Mouse (Mus musculus) liver, embryonic 12.5 days (tissue): ENCODE data around the gene Fbf1. TPM values are rescaled to one million over a fixed set of nuclear protein-coding genes. Genes with fewer than 3 reads are reported as not detected.
A peak's percentile ranks its signal among the peaks of the same experiment; 100 is the strongest.

ENCODE experiments used
- ATAC-seq: fragments of 200-750 bp; cut with Nextera tagmentation; 2 replicates; pipeline ENCODE4 v1.8.0; 2017; ENCODE audit warnings: moderate number of reproducible peaks, mild to moderate bottlenecking, moderate library complexity
- H3K27ac ChIP-seq: fragments of 300-500 bp; sonication (generic); 2 replicates; pipeline ENCODE4 v1.5.1; 2016; ENCODE audit warnings: mild to moderate bottlenecking
- H3K27me3 ChIP-seq: fragments of 300-500 bp; sonication (generic); replicated peaks from 2 replicates; pipeline ENCODE4 v1.6.1; 2016; ENCODE audit warnings: mild to moderate bottlenecking, moderate library complexity
- H3K36me3 ChIP-seq: fragments of 300-500 bp; sonication (generic); 2 replicates; pipeline ENCODE4 v1.6.1; 2016; ENCODE audit warnings: mild to moderate bottlenecking, moderate library complexity
- H3K4me1 ChIP-seq: fragments of 300-500 bp; sonication (generic); 2 replicates; pipeline ENCODE4 v1.6.1; 2016
- H3K4me2 ChIP-seq: fragments of 300-500 bp; sonication (generic); 2 replicates; pipeline ENCODE4 v1.6.1; 2016; ENCODE audit warnings: mild to moderate bottlenecking, moderate library complexity
- H3K4me3 ChIP-seq: fragments of 300-500 bp; sonication (generic); 2 replicates; pipeline ENCODE4 v1.5.1; 2016; ENCODE audit warnings: mild to moderate bottlenecking, moderate library complexity
- H3K9ac ChIP-seq: fragments of 300-500 bp; sonication (generic); 2 replicates; pipeline ENCODE4 v1.6.1; 2016; ENCODE audit warnings: mild to moderate bottlenecking, moderate library complexity
- H3K9me3 ChIP-seq: fragments of 300-500 bp; sonication (generic); replicated peaks from 2 replicates; pipeline ENCODE4 v1.6.1; 2016; ENCODE audit warnings: mild to moderate bottlenecking, moderate library complexity
- WGBS: fragments of 180-500 bp; shearing (Covaris S2); methylation state at CpG from one replicate; pipeline ENCODE4 v1.1.7; 2016; ENCODE audit not compliant: insufficient replicate concordance; 5-methylcytosine and 5-hydroxymethylcytosine counted together
- polyA plus RNA-seq: library from polyadenylated mRNA; unstranded; fragments of >200 nt; fragmentation: Nextera tagmentation; extraction: Ambion mirVana; gene quantifications from 2 replicates; pipeline ENCODE4 v1.2.1, GENCODE M21; 2016

Gene Fbf1
- 14.3 and 15.0 TPM in 2 replicates for polyA plus RNA-seq

GRCm38 (mm10) chr11:116167884-116168439, at the start of gene Fbf1:
Fbf1 (minus strand) TSS chr11:116168166.
- H3K4me2 ChIP-seq = peak within 1 kb of the TSS; percentile 79
- no peaks in the 10 kb centered on the region for H3K27me3 ChIP-seq
- H3K4me1 ChIP-seq = peaks cover 30% of the 10 kb centered on the region
- H3K36me3 ChIP-seq = peaks cover 29% of the 10 kb centered on the region
- no peaks in the 10 kb centered on the region for H3K9me3 ChIP-seq
- peak within 1 kb of the TSS; percentile 68 for H3K4me3 ChIP-seq
- under 1% methylated on average over 40 of the region's 40 CpGs for WGBS
- H3K27ac ChIP-seq = peak within 1 kb of the TSS; percentile 72
- peak within 1 kb of the TSS; percentile 77 for H3K9ac ChIP-seq
- peak; percentile 99 for ATAC-seq

GRCm38 (mm10) chr11:116216549-116216948, 48.6 kb upstream of the Fbf1 start:
- peaks cover 6% of the 10 kb centered on the region for H3K36me3 ChIP-seq
- 75% methylated on average over 11 of the region's 11 CpGs for WGBS
- no peak for ATAC-seq

GRCm38 (mm10) chr11:116215991-116216390, 48.0 kb upstream of the Fbf1 start:
- Histone ChIP-seq H3K27ac (no peak overlapping the region), H3K27me3 (peaks cover 11% of the 10 kb centered on the region), H3K4me1 (peaks cover 25% of the 10 kb centered on the region), H3K4me3 (no peak overlapping the region), H3K4me2 (no peak overlapping the region), H3K9ac (no peak overlapping the region), H3K9me3 (no peaks in the 10 kb centered on the region), H3K36me3 (peaks cover 6% of the 10 kb centered on the region)
- WGBS = 77% methylated on average over 6 of the region's 6 CpGs
- no peak for ATAC-seq

More at GRCm38 (mm10) chr11:116216549-116216948, 48.6 kb upstream of the Fbf1 start:
- H3K4me2 ChIP-seq = no peak overlapping the region
- peaks cover 17% of the 10 kb centered on the region for H3K27me3 ChIP-seq
- H3K4me1 ChIP-seq = peaks cover 19% of the 10 kb centered on the region
- H3K27ac ChIP-seq = no peak overlapping the region
- H3K4me3 ChIP-seq = no peak overlapping the region
- no peaks in the 10 kb centered on the region for H3K9me3 ChIP-seq
- no peak overlapping the region for H3K9ac ChIP-seq

GRCm38 (mm10) chr11:116215181-116215580, 47.2 kb upstream of the Fbf1 start:
- Histone ChIP-seq H3K27ac (no peak overlapping the region), H3K4me2 (no peak overlapping the region), H3K9ac (no peak overlapping the region), H3K36me3 (peaks cover 6% of the 10 kb centered on the region), H3K9me3 (no peaks in the 10 kb centered on the region), H3K4me3 (no peak overlapping the region), H3K4me1 (peaks cover 31% of the 10 kb centered on the region), H3K27me3 (peaks cover 3% of the 10 kb centered on the region)
- ATAC-seq = no peak
- 73% methylated on average over 7 of the region's 7 CpGs for WGBS

GRCm38 (mm10) chr11:116213877-116214510, 46.0 kb upstream of the Fbf1 start:
- 78% methylated on average over 13 of the region's 13 CpGs for WGBS
- peaks cover 6% of the 10 kb centered on the region for H3K36me3 ChIP-seq
- no peak overlapping the region for H3K27ac ChIP-seq
- H3K4me3 ChIP-seq = no peak overlapping the region
- peaks cover 19% of the 10 kb centered on the region for H3K4me1 ChIP-seq
- H3K9me3 ChIP-seq = no peaks in the 10 kb centered on the region
- no peak overlapping the region for H3K9ac ChIP-seq
- H3K4me2 ChIP-seq = no peak overlapping the region
- no peaks in the 10 kb centered on the region for H3K27me3 ChIP-seq
- no peak for ATAC-seq

- Histone ChIP-seq H3K36me3 (peaks cover 12% of the 10 kb centered on the region), H3K27ac (no peak overlapping the region), H3K4me2 (no peak overlapping the region), H3K4me1 (peaks cover 12% of the 10 kb centered on the region; the same call in 1 of the 2 replicates), H3K9ac (no peak overlapping the region), H3K4me3 (no peak overlapping the region), H3K9me3 (no peaks in the 10 kb centered on the region), H3K27me3 (no peaks in the 10 kb centered on the region)
- WGBS = 77% methylated on average over 6 of the region's 6 CpGs
- no peak for ATAC-seq
Observed at GRCm38 (mm10) chr11:116212847-116213246, 44.9 kb upstream of the Fbf1 start.

- no peak overlapping the region for H3K9ac ChIP-seq
- 50% methylated on average over 5 of the region's 5 CpGs for WGBS
- no peak overlapping the region for H3K4me2 ChIP-seq
- no peak overlapping the region for H3K27ac ChIP-seq
- H3K36me3 ChIP-seq = peaks cover 30% of the 10 kb centered on the region
- ATAC-seq = no peak
- no peak overlapping the region for H3K4me3 ChIP-seq
- no peaks in the 10 kb centered on the region for H3K9me3 ChIP-seq
- no peaks in the 10 kb centered on the region for H3K27me3 ChIP-seq
- peaks cover 22% of the 10 kb centered on the region; the same call in 1 of the 2 replicates for H3K4me1 ChIP-seq
Observed at GRCm38 (mm10) chr11:116210696-116211095, 42.7 kb upstream of the Fbf1 start.

GRCm38 (mm10) chr11:116209257-116209656, 41.3 kb upstream of the Fbf1 start:
- Histone ChIP-seq H3K4me2 (no peak overlapping the region), H3K27ac (no peak overlapping the region), H3K9ac (no peak overlapping the region), H3K4me3 (no peak overlapping the region), H3K27me3 (no peaks in the 10 kb centered on the region), H3K36me3 (peaks cover 40% of the 10 kb centered on the region), H3K4me1 (peaks cover 22% of the 10 kb centered on the region; the same call in 1 of the 2 replicates), H3K9me3 (no peaks in the 10 kb centered on the region)
- 73% methylated on average over 8 of the region's 8 CpGs for WGBS
- ATAC-seq = no peak

- Histone ChIP-seq H3K4me1 (peaks cover 22% of the 10 kb centered on the region; the same call in 1 of the 2 replicates), H3K27me3 (no peaks in the 10 kb centered on the region), H3K27ac (no peak overlapping the region), H3K36me3 (peaks cover 40% of the 10 kb centered on the region), H3K4me2 (no peak overlapping the region), H3K4me3 (no peak overlapping the region), H3K9me3 (no peaks in the 10 kb centered on the region), H3K9ac (no peak overlapping the region)
- ATAC-seq = no peak
- WGBS = 75% methylated on average over 3 of the region's 3 CpGs
Observed at GRCm38 (mm10) chr11:116208660-116209059, 40.7 kb upstream of the Fbf1 start.

GRCm38 (mm10) chr11:116206678-116207077, 38.7 kb upstream of the Fbf1 start:
- 51% methylated on average over 4 of the region's 4 CpGs for WGBS
- H3K4me2 ChIP-seq = no peak overlapping the region
- 0 out of 2 replicates have a peak, but pooled peaks have one; percentile 35 for ATAC-seq
- no peak overlapping the region for H3K4me3 ChIP-seq
- H3K9ac ChIP-seq = no peak overlapping the region
- no peaks in the 10 kb centered on the region for H3K27me3 ChIP-seq
- peaks cover 41% of the 10 kb centered on the region for H3K36me3 ChIP-seq
- H3K4me1 ChIP-seq = peaks cover 28% of the 10 kb centered on the region
- H3K9me3 ChIP-seq = no peaks in the 10 kb centered on the region
- H3K27ac ChIP-seq = no peak overlapping the region

GRCm38 (mm10) chr11:116203150-116203549, 35.2 kb upstream of the Fbf1 start:
- H3K27me3 ChIP-seq = no peaks in the 10 kb centered on the region
- peaks cover 36% of the 10 kb centered on the region for H3K36me3 ChIP-seq
- H3K27ac ChIP-seq = no peak overlapping the region
- H3K4me1 ChIP-seq = peaks cover 30% of the 10 kb centered on the region
- H3K9ac ChIP-seq = no peak overlapping the region
- H3K4me3 ChIP-seq = no peak overlapping the region
- H3K4me2 ChIP-seq = no peak overlapping the region
- no peaks in the 10 kb centered on the region for H3K9me3 ChIP-seq
- WGBS = 89% methylated on average over 3 of the region's 3 CpGs
- ATAC-seq = no peak

- Histone ChIP-seq H3K36me3 (peaks cover 27% of the 10 kb centered on the region), H3K9me3 (no peaks in the 10 kb centered on the region), H3K27me3 (no peaks in the 10 kb centered on the region), H3K4me1 (peaks cover 38% of the 10 kb centered on the region), H3K4me2 (no peak overlapping the region), H3K4me3 (no peak overlapping the region), H3K27ac (no peak overlapping the region), H3K9ac (no peak overlapping the region)
- ATAC-seq = no peak
- WGBS = 70% methylated on average over 2 of the region's 2 CpGs
Observed at GRCm38 (mm10) chr11:116201151-116201550, 33.2 kb upstream of the Fbf1 start.
